Mouse (Mus musculus): ENCODE results near the gene B130006D01Rik.

- TF ChIP-seq CTCF (IDR thresholded peaks at IDR 0.05; ENCODE audit: low read depth) (no peak), EP300 (IDR thresholded peaks at IDR 0.05; ENCODE audit: low read depth) (no peak)
Measured at GRCm38 (mm10) chr11:95734485-95734884, 11.1 kb downstream of the B130006D01Rik start.
